Mouse (Mus musculus) cerebellum, postnatal 25 days (tissue): Measurements from ENCODE around the gene Dysf.

ENCODE experiments used
- DNase-seq, 2 experiments: peaks; one replicate each; pipeline ENCODE4 v3.0.0; 2021; ENCODE audit warnings: mixed read lengths in 2 of 2

The Dysf gene

DNA sequence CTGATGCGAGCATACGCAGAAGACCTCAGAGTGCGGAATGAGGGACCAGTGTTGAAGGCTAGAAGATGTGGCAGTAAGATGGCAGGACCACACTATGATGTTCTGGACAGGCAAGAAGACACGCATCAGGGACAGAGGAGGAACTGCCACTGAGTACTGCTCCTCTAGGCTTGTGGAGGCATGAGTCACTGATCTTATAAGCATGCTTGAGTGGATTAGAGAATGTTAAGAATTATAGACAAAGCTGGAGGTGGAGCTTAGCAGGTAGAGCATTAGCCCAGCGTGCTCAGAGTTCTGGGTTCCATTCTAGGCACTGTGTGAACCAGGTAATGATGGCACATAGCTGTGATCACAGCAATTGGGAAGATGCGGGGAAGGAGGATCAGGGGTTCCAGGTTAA is 165.2 kb downstream of the Dysf start:
- DNase-seq, result no peak

DNA sequence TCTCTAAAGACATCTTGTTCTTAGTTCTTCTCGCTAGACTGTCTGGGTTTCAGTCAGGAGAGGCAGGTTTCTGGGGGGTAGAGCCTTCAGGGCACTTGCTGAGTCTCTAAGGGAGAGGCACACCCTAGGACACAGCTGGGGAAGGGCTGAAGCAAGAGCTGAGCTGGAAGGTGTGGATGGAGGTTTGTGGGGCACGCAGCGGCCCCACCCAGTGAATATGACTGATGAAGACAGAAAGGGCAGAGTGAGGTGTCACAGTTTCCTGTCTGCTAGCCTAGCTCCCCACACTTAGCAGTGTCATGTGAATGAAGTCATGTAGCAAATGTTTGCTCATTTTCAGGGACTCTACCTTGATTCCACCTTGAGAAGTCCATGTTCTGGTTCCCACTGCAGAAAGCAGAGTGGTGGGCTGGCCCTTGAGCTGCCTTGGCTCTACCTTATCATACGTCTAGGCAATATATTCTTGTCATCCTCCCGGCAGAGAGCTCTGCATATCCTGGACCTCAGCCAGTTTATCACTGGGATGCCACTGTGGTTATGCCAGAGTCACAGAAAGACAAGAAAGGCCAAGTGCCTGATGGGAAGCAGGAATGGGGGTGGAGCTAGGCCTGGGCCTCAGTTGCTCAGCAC is 170.5 kb downstream of the Dysf start:
- DNase-seq, result peak; percentile 20 to 48

DNA sequence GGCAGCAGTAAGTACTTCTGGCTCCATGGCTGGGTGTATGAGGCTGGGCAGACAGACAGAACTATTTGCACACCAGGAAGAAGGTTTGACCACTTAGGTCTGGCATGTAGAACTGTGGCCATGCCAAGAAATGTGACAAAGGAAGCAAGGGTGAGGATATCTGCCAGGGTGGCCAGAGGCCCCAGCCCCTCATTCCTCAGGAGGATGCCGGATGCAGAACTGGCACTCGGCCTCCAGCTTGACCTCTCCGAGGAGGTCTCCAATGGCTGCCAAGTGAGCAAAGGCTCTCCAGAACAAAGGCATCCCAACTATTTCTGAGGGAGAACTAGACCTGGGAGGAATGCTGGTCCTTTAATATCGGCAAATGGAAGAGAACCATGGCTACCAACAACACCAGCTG is 173.1 kb downstream of the Dysf start:
- peak in 1 of 2 experiments; percentile 9 for DNase-seq

DNA sequence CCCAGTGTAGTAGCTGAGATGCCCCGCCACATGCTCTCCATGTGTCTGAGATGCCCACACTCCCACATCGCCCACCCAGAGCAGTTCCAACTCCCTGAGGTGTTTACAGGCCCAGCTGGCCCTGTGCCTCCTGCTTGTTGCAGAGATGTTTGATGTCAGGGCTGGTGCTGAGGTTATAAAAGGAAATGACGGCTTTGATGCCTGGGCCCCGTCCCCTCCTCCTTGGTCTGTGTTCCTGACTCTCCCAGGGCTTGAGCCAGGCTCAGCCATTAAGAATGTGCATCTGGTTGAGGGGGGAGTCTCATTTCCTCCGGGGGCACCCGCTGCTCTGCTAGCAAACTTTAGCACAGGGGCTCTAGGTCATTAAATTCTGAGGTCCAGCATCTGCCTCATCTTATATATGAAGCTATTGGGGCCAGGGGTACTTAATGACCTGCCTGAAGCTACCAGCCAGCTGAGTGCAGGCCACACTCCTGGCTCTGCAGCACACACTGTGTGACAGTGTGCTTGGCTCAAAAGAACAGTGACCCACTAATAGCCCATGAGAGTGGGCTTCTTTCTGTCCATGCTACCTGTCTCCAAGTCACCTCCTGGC is 183.4 kb downstream of the Dysf start:
- no peak for DNase-seq

DNA sequence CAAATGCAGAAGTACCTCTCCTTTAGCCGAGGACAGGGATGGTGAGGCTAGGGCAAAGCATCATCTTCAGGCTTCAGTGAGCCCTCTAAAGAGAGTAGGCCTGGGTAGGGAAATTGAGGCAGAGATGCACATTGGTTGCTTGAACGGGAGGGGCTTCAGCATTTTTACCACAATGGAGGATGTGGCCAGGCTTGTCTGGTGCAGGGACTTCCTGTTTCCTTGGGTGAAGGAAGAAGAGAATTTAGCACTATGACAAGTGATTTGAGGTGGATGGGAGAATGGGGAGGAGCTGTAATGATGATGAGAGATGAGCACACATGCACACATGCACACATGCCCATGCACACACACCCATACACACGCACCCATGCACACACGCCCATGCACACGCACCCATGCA is 188.1 kb downstream of the Dysf start:
- no peak for DNase-seq

DNA sequence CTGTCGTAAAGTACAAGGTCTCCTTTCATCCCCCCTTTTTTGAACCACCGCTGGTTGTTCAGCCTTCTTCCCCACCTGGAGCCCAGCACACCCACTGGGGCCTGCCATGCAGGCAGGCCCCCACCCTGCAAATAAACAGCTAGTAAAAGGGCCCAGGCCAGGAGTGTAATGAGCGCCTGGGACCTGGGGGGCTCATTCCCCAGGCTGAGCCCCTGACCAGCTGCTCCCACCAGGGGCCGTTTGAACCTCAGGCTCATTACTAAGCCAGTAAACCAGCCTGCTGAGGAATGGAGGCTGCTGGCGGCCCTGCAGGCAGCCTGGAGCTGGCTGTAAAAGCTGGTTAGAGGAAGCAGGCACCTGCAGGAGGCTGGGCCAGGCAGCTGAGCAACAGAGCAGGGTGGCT is 189.4 kb downstream of the Dysf start:
- no peak for DNase-seq

DNA sequence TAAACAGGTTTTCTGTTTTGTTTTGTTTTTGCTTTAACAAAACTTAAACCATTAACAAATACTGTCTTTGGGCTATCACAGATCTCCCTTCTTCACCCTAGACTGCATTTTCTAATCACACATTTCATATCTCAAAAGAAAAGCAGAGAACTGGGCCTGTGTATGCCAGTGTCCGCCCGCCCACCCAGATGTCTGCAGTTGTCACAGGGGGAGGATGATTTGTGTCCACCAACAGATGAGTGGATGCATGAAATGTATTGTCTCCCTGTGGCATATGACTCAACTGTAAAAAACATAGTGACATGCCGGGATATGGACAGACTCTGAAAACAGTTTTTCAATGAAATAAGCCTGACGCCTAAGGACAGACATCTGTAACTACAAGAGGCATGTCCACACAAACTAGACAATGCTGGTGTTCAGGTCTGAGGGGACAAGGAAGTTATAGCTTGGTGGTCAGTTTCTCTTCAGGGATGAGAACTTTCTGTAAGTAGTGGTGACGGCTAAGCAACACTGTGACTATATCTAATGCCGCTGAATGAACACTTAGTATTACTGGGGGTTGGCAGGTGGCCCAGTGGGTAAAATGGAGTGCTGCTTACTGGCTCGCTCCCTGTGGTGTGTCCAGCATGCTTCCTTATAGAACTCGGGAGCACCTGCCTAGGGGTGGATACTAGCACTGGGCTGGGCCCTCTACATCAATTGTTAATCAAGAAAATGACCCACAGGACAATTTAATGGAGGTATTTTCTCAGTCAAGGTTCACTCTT is 193.5 kb downstream of the Dysf start:
- DNase-seq, result no peak

DNA sequence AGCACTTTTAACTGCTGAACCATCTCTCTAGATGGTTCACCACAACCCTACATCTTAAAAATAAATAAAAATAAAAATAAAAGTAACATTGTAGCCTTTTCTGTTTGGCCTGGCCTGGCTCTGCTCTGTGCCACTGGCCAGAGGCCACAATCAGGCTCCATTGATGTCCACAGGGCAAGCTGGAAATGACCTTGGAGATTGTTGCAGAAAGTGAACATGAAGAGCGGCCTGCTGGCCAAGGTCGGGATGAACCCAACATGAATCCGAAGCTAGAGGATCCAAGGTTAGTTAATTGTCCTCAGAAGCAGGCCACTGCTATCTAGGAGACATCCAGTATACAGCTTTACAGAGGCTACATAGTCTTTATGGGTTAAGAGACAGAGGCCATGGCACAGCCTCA is 197.2 kb downstream of the Dysf start:
- DNase-seq, result no peak

DNA sequence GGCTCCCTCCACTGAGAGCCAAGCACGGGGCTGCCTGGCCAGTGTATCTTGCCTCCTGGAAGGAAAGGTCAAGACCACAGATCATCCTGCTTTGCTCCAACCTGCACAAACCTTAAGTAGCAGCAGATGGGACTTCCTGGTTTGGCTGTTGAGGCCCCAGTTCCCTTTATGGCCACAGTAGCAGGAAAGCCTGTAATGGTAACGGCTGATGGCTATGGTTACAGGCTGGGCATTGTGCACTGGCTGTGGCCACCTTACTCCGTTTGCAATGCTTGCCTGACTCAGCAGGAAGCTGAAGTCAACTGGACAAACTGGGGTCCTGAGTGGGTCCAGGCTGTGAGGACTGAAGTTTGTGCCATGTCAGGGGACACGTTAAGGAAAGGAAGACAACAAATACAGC is 200.2 kb downstream of the Dysf start:
- DNase-seq, result no peak

DNA sequence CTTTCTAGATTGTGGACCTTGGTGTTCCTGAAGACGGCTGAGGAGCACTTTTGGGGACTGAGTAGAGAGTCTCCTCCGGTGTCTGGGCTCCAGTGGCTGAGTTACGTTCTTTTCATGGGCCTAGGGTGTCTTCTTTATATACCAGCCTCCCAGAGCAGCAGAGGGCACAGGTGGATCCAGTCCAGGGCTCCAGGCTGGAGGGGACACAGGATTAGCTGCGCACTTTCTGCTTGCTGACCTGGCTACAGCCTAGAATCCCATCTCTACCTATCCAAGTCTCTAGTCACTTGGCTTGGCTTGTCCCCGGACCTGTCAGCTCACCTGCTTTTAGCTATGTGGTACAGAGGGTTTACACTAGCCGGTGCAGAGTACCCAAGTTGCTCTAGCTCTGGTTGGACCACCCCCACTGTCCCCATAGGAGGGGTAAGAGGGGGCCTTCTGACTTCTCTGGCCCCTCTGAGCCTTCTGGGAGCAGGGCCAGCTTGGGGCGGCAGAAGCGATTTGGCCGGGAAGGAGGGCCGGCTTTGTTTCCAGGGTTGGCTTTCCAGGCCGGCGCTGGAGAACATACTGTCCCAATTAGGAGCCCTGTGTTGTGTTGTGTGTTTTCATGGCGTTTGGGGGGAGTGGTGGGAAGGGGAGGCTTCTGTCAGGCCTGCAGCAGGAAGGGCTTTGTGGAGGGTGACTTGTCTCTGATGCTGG is 201.5 kb downstream of the Dysf start:
- peak; percentile 39 to 42 for DNase-seq

DNA sequence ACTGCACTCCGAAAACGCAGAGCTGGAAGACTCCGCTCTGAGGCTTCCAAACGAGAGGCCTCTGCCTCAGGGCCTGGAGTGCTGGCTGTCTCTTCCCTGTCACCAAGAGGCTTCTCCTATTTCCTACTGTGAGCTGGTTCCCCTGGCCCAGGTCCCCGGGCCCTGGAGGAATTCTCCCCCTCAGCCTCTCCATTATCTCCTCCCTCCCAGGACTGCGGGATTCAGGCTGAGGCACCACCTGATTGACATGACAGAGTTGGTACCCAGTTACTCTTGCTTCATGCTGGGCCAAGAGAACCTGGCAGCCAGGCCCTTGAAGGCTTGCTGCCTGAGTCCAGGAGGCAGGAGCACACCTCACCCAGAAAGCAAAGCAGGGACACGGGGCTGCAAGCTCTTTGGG is 203.1 kb downstream of the Dysf start:
- no peak for DNase-seq

DNA sequence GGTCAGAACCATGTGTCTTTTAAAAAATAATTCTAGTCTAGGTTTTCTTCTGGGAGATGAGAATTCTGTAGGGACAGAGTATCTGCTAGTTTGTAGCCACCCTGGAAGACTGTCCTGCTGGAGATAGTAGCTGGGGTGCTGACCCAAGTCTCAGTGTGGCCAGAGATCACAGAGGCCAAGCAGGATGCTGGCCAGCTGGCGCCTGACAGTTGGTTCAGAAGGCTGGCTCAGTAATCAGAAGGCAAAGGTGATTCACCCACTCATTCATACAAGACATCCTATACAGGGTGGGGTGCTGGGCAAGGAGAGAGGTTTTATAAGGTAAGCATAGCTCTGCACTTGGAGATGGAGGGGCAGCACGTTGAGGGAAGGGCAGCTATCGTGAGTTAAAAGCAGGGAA is 204.7 kb downstream of the Dysf start:
- DNase-seq, result no peak

DNA sequence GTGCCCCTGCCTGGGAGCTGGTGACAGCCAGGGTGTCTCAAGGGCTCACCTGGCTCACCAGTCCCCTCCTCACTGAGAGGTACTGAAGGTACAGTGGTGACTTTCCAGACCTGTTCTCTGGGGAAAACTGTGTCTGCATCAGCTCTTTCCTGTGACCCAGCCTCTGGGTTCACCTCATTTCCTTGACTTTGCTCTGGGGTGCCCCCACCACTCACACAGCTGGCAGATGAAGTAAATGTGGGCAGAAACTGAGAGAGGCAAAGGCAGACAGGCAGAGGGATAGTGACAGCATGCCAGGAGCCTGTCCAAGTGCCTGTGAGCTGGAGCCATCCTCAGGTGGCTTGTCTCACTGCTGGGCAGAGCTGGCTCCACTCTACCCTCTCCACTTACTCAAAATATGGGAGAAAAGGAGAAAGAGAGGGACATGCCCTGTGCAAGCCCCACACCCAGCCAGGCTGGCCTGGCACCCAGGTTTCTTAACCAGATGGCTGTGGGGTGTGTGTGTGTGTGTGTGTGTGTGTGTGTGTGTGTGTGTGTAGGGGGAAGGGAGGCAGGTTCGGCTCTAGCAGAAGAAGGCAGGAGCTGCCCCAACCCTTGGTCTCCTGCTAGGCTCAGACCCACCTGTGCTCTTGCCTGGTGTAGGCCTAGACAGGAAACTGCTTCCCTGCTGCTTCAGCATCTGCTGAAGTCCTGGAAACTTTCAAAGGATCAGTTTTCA is 209.0 kb downstream of the Dysf start:
- no peak for DNase-seq

DNA sequence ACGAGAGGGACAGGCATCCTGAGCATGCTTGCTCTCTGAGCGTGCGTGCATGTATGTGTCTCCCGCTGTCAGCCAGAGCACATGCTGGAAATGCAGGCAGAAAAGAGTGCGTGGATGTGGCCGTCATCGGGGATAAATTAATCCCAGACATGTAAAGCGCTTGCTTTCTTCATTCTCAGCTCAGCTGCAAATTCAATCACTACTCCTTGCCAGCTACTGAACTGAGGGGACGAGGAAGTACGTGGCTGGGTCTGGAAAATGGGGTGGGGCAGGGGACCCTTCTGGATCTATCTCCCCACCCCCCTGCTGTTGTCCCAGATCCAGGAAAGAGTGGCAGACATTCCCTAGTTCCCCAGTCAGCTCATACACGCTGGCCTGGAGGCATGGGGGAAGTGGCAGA is 210.7 kb downstream of the Dysf start:
- no peak for DNase-seq

DNA sequence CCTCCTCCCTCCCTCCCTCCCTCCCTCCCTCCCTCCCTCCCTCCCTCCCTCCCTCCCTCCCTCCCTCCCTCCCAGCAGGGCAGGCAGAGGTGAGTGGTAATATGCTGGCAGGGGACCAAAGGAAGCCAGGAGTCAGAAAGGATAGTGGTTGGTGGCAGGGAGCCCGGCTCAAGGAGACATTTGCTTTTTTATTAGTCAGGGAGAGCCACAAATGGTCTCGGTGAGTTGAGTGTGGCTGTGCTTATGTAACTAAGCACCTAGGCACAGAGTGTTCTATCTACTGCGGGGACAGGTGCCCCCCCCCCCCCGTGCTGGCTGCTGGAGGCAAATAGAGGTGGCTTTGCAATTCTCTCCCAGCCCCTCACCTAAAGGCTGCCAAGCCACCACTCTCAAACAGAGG is 216.5 kb downstream of the Dysf start:
- peak; percentile 47 to 61 for DNase-seq

DNA sequence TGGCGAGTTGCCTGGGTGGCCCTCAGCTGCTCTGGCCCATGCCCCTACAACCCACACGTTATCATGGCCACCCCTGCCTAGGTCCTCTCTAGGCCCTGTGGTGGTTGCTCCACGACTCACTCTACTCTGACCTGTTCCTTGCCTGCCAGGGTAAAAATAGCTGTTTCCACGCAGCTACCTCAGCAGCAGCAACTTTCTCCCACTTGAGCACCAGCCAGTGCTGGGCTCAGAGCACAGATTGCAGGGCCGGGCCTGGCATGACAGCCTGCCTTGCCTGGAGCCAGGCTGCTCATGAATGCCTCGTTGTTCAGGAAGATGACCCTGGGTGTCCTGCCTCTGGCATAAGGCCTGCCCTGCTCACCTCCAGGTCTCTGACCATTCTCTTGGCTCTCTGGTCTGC is 217.2 kb downstream of the Dysf start:
- peak; percentile 85 to 87 for DNase-seq

DNA sequence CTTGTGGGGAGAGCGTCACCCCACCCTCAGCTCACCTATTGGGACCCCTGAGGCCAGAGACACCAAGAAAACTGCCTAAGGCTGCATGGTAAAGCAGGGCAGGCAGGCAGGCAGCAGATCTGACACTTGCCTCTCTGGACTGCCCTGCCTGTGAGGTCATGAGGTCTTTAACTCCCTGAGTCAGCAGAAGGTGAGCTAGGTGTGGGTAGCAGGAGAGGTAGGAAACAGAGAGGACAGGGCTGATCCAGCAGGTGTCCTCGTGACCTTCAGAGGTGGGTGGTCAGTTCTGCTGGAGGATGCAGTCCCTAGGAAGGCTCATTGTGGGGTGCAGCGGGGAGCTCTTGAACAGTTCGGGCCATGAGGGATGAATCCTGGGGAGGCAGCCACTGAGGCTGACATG is 219.8 kb downstream of the Dysf start:
- no peak for DNase-seq

DNA sequence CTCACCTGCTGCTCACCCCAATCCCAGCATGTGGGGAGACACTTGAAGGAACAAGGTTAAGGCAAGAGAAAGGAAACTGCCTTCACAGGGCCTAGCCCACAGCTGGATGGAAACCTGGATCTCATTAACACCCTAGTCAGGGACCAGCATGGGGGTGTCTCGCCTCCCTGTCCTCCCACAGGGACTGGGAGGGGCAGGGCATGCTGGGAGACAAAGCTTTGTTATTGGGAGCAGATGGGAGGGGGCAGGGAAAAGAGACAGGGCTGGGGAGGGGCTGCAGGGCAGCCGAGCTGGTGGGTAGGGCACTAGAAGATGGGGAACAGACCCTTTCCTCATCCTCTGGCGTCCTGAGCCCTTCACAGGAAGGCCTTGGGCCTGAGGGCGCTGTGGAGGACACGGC is 220.4 kb downstream of the Dysf start:
- no peak for DNase-seq

DNA sequence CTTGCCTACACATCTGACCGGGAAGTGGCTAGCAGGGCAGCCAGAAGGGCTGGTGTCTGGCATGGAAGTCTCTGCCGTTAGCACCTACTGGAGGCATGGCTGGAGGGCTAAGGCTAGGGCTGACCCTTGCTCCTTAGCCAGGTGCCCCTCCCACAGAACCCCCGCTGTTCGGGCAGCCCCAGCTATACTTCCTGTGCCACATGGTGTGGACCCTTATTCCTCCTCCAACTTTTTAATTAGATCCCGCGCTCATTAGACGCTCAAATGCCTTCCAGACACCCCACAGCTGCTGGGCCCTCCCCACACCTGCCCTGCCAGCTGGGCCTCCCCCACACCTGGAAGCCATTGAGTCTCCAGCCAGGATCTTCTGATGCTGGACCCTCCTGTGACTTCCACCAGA is 221.3 kb downstream of the Dysf start:
- no peak for DNase-seq

DNA sequence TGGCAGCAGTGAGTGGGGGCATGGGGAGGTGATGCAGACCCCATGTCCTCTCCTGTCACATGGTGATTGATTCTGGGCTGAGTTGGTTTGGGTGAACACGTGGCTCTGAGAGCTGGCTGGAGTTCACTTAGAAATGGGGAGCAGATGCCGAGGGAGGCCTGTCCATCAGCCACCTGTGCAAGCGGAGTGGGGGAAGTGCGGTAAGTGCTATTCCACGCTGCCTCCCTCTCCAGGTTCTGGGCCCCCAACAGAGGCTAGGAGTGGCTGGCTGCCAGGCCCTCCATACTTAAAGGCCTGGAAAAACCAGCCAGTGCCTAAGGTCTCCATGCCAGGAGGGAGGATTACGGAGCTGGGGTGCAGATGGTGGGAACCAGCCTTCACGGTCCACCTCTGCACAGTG is 222.7 kb downstream of the Dysf start:
- peak in 1 of 2 experiments; percentile 61 for DNase-seq

DNA sequence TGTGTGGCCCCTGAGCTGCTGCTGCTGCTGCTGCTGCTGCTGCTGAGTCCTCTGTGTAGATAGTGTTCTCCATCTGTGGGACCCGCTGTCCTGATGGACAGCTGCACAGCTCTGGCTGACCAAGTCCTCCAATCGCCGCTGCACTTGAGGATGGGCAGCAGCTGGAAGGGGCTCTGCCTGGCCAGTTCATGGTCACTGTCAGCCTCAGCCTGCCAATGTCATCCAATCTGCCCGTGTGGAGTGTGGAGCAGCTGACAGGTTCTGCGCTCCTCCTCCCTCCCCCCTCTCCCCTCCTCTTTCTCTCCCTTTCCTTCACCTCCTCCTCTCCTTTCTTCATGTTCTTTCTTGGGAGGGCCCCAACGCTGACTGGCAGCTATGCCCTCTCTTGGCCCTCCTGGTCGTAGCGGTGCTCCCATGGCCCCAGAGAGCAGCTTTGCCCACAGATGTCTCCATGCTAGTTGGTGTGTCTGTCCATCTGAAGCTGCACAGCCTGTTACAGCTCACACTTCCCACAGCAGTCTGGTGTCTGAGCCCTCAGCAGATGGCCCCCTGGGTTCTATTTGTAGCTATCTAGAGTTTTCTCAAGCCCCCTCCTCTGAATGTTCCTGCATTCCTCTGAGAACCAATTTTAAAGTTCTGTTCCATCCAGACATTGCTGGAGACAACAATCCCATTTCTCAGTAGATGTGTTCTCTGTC is 223.8 kb downstream of the Dysf start:
- no peak for DNase-seq

DNA sequence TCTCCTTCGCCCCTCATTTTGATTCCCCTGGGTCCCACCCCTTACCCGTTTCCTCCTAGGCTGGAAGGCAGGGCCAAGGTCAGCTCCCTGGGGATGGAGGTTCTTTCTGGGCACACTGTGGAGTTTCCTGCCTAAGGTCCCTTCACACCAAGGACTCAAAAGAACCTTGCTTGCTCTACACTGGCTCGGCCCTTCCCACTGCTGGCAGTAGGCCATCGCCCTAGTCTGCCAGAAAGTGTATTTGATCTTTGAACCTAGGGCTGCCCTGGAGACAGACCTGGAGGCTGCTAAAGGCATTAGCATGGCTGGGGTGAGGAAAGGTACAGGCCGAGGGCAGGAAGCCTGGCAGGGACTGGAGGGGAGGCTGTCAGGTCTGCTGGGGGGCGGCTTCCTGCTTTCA is 225.4 kb downstream of the Dysf start:
- no peak for DNase-seq
